Mouse (Mus musculus): ENCODE results near the gene Gal3st2c. TPM values are rescaled to one million over a fixed set of nuclear protein-coding genes. Genes with fewer than 3 reads are reported as not detected.
"Not testable (repeated sequence)": the region's sequence is repeated elsewhere in the genome, so short reads cannot be mapped to it uniquely, and the experiment has no call there.

The Gal3st2c gene
- total and polyA plus RNA-seq, 3 experiments: not detected

DNA sequence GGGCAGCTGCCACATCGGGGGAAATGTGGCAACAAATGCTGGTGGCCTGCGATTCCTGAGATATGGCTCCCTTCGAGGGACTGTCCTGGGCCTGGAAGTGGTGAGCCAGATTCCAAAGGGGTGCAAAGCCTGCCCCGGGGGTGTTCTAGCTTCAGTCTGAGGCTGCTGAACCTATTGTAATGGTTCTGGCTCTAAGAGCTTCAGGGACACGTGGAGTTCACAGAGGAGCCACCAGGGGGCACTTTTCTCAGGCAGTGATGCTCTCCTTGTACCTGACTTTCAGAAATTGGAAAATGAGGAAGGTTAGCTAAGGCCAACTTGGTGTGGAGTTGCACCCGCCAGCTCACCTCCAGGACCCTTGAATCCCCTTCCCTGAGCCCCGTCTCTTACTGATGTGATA is 12.0 kb upstream of the Gal3st2c start:
- H3K79me2 ChIP-seq (replicated peaks; ENCODE audit: control insufficient read depth, extremely low read depth, insufficient read depth, poor library complexity, severe bottlenecking); H3K9ac ChIP-seq (ENCODE audit: insufficient read depth, low read depth); H3K4me3 ChIP-seq (replicated peaks in 1 of 3; ENCODE audit: low read depth in 2 of 3, low read length in 2 of 3, poor library complexity in 1 of 3); dilution Hi-C loops (cut with MboI; ENCODE audit: extremely low pct_ligation_motif_present, extremely low pct_unique_long_range_greater_than_20kb, low sequenced_read_pairs); H3K4me2 ChIP-seq (ENCODE audit: insufficient read depth, low read depth, poor library complexity, severe bottlenecking); H3K4me1 ChIP-seq (ENCODE audit: control insufficient read depth in 1 of 2, insufficient read depth in 2 of 2); H3K27me3 ChIP-seq (replicated peaks); H3K27ac ChIP-seq (ENCODE audit: insufficient read depth, low read depth); DNase-seq (ENCODE audit: extremely low read depth); in situ Hi-C loops (cut with MboI; ENCODE audit: low pct_ligation_motif_present, low pct_unique_long_range_greater_than_20kb, low sequenced_read_pairs); H3K9me3 ChIP-seq (replicated peaks; ENCODE audit: low read length); H3K36me3 ChIP-seq (replicated peaks in 1 of 2; ENCODE audit: control insufficient read depth in 1 of 2, insufficient read depth in 1 of 2, low read length in 1 of 2): not testable (repeated sequence)

DNA sequence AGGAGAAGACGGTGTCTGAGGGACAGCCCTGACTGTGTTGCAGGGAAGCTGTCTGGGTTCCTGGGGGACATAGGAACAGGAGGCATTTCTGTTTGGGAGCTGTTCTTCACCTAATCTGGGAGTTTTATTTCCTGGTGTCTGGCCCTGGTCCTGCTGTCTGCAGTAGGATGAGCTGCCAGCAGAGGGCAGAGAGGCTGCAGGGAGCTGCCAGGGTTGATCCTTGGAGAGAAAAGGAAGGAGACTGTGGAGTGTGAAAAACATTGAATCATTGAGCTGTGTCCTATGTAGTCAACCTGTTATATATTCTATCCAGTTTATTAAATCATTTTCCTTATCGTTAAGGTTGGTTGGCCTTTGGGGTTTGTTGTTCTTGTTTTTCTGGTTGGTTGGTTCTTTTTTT is 9.4 kb upstream of the Gal3st2c start:
- H3K36me3 ChIP-seq (replicated peaks in 1 of 2; ENCODE audit: control insufficient read depth in 1 of 2, insufficient read depth in 1 of 2, low read length in 1 of 2); H3K27me3 ChIP-seq (replicated peaks); DNase-seq (ENCODE audit: extremely low read depth); H3K4me2 ChIP-seq (ENCODE audit: insufficient read depth, low read depth, poor library complexity, severe bottlenecking); dilution Hi-C loops (cut with MboI; ENCODE audit: extremely low pct_ligation_motif_present, extremely low pct_unique_long_range_greater_than_20kb, low sequenced_read_pairs); H3K9me3 ChIP-seq (replicated peaks; ENCODE audit: low read length); in situ Hi-C loops (cut with MboI; ENCODE audit: low pct_ligation_motif_present, low pct_unique_long_range_greater_than_20kb, low sequenced_read_pairs); H3K4me3 ChIP-seq (replicated peaks in 1 of 3; ENCODE audit: low read depth in 2 of 3, low read length in 2 of 3, poor library complexity in 1 of 3); H3K4me1 ChIP-seq (ENCODE audit: control insufficient read depth in 1 of 2, insufficient read depth in 2 of 2); H3K79me2 ChIP-seq (replicated peaks; ENCODE audit: control insufficient read depth, extremely low read depth, insufficient read depth, poor library complexity, severe bottlenecking); H3K9ac ChIP-seq (ENCODE audit: insufficient read depth, low read depth); H3K27ac ChIP-seq (ENCODE audit: insufficient read depth, low read depth): not testable (repeated sequence)

DNA sequence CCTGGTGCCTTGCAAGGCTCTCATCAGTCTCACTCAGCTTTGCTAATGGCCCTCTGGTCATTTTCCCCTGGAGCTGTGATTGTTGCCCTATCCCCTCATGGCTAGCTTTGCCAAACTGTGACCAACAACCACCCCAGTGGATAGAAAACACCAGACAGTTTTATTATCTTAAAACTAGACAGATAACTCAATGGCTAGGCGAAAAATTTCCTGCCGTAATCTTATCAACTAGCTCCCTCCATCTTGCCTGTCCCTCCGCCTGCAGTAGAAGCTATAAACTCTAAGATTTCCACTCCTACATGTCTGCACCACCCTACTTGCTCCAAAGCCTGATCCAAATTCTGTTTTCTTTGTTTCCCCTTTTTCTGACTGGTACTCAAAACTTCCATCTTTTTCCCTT is 4.1 kb upstream of the Gal3st2c start:
- no peak overlapping the region for H3K27ac ChIP-seq (ENCODE audit: insufficient read depth, low read depth)
- H3K4me2 ChIP-seq (ENCODE audit: insufficient read depth, low read depth, poor library complexity, severe bottlenecking): no peak overlapping the region
- DNase-seq (ENCODE audit: extremely low read depth): no peak
- dilution Hi-C loops (cut with MboI; ENCODE audit: extremely low pct_ligation_motif_present, extremely low pct_unique_long_range_greater_than_20kb, low sequenced_read_pairs): no loop called here
- H3K79me2 ChIP-seq (replicated peaks; ENCODE audit: control insufficient read depth, extremely low read depth, insufficient read depth, poor library complexity, severe bottlenecking): no peaks in the 10 kb centered on the region
- no peak overlapping the region for H3K4me3 ChIP-seq (replicated peaks in 1 of 3; ENCODE audit: low read depth in 2 of 3, low read length in 2 of 3, poor library complexity in 1 of 3)
- no peaks in the 10 kb centered on the region for H3K27me3 ChIP-seq (replicated peaks)
- H3K9ac ChIP-seq (ENCODE audit: insufficient read depth, low read depth): no peak overlapping the region
- H3K4me1 ChIP-seq (ENCODE audit: control insufficient read depth in 1 of 2, insufficient read depth in 2 of 2): peaks cover 0 to 7% of the 10 kb centered on the region in 2 experiments; a peak in 2 of 4 replicates
- H3K9me3 ChIP-seq (replicated peaks; ENCODE audit: low read length): no peaks in the 10 kb centered on the region
- in situ Hi-C loops (cut with MboI; ENCODE audit: low pct_ligation_motif_present, low pct_unique_long_range_greater_than_20kb, low sequenced_read_pairs): no loop called here
- H3K36me3 ChIP-seq (replicated peaks in 1 of 2; ENCODE audit: control insufficient read depth in 1 of 2, insufficient read depth in 1 of 2, low read length in 1 of 2): no peaks in the 10 kb centered on the region
- TF ChIP-seq ZKSCAN1 (IDR thresholded peaks at IDR 0.05; ENCODE audit: borderline replicate concordance, low read depth, low read length) (no peak), MXI1 (IDR thresholded peaks at IDR 0.05; ENCODE audit: low read depth, low read length) (no peak), UBTF (IDR thresholded peaks at IDR 0.05; ENCODE audit: low read depth, low read length) (no peak), ELF1 (IDR thresholded peaks at IDR 0.05; ENCODE audit: low read depth, low read length) (no peak), NELFE (IDR thresholded peaks at IDR 0.05; ENCODE audit: low read depth, low read length) (no peak), CHD2 (IDR thresholded peaks at IDR 0.05; ENCODE audit: low read length) (no peak), TBP (conservative IDR thresholded peaks at IDR 0.05; ENCODE audit: low read depth, low read length) (no peak), MEF2A (IDR thresholded peaks at IDR 0.05; ENCODE audit: borderline replicate concordance, low read depth, low read length) (no peak), ZNF384 (IDR thresholded peaks at IDR 0.05; ENCODE audit: low read depth, low read length) (no peak)

Data from CH12.LX (cell line).